Mouse (Mus musculus) inflammation-experienced regulatory T-cells, adult 6 months (primary cell): Measurements from ENCODE around the gene Gpr182. TPM values are rescaled to one million over a fixed set of nuclear protein-coding genes. Genes with fewer than 3 reads are reported as not detected.

Experiments used
- polyA plus RNA-seq, 3 experiments: library from polyadenylated mRNA; unstranded; fragments of 100-300 nt; shearing (Covaris generic); gene quantifications; one replicate each; pipeline ENCODE4 v1.2.1; 2017

Gene Gpr182
- polyA plus RNA-seq, 3 experiments from 2014 or later: 0.14 to 0.44 (median 0.37) TPM

Other genes with a start within 250 kb of the Gpr182 start
- gene Ndufa4l2, start 236.8 kb downstream of the Gpr182 start, polyA plus RNA-seq: not detected
- gene Shmt2, start 229.3 kb downstream of the Gpr182 start, polyA plus RNA-seq: 10 to 100 TPM; 38.2 to 43.2 (median 42.9) TPM
- gene Nxph4, start 217.2 kb downstream of the Gpr182 start, polyA plus RNA-seq: not detected
- gene Lrp1, start 130.6 kb downstream of the Gpr182 start, polyA plus RNA-seq: 1 to 10 TPM in 1 of 3 experiments, under 1 TPM in 1, not detected in 1; 0.04 to 1.4 TPM
- 100 to 1,000 TPM; 148 to 195 (median 176) TPM for gene Stat6, start 108.7 kb downstream of the Gpr182 start, polyA plus RNA-seq
- gene Nemp1, start 84.8 kb downstream of the Gpr182 start, polyA plus RNA-seq: 1 to 10 TPM; 3.7 to 5.9 (median 5.7) TPM
- 1 to 10 TPM; 7.5 to 9.5 (median 7.8) TPM for gene Nab2, start 83.2 kb downstream of the Gpr182 start, polyA plus RNA-seq
- gene Myo1a, start 46.6 kb downstream of the Gpr182 start, polyA plus RNA-seq: not detected
- not detected for gene Tac2, start 27.3 kb downstream of the Gpr182 start, polyA plus RNA-seq
- gene Zbtb39, start 12.2 kb downstream of the Gpr182 start, polyA plus RNA-seq: under 1 TPM; 0.31 to 0.95 (median 0.64) TPM
- gene Rdh1, start 8.0 kb upstream of the Gpr182 start, polyA plus RNA-seq: under 1 TPM in 2 of 3 experiments, not detected in 1; 0.28 TPM
- 1 to 10 TPM in 1 of 3 experiments, under 1 TPM in 1, not detected in 1; 0.36 to 1.1 TPM for gene Rdh16f1, start 8.1 kb upstream of the Gpr182 start, polyA plus RNA-seq
- gene Rdh9, start 24.7 kb upstream of the Gpr182 start, polyA plus RNA-seq: 1 to 10 TPM in 1 of 3 experiments, not detected in 2; 1.3 TPM
- not detected for gene Rdh16, start 49.4 kb upstream of the Gpr182 start, polyA plus RNA-seq
- gene Rdh19, start 98.2 kb upstream of the Gpr182 start, polyA plus RNA-seq: not detected
- gene Rdh16f2, start 114.7 kb upstream of the Gpr182 start, polyA plus RNA-seq: not detected
- not detected for gene Rdh7, start 137.1 kb upstream of the Gpr182 start, polyA plus RNA-seq
- not detected for gene Sdr9c7, start 146.8 kb upstream of the Gpr182 start, polyA plus RNA-seq